Mouse (Mus musculus): ENCODE results near the gene Rmnd1. TPM values are rescaled to one million over a fixed set of nuclear protein-coding genes. Genes with fewer than 3 reads are reported as not detected.

Gene Rmnd1
- polyA plus RNA-seq, 1 experiment from 2014 or later: 32.7 TPM

GRCm38 (mm10) chr10:4374734-4375133, 57.5 kb downstream of the Rmnd1 start:
- no peak for ATAC-seq
- Histone ChIP-seq H3K4me2 (no peak overlapping the region), H3K27me3 (replicated peaks) (no peaks in the 10 kb centered on the region), H3K27ac (no peak overlapping the region), H3K4me1 (no peaks in the 10 kb centered on the region), H3K36me3 (peaks cover 33% of the 10 kb centered on the region), H3K4me3 (no peak overlapping the region), H3K9ac (no peak overlapping the region), H3K9me3 (replicated peaks) (no peaks in the 10 kb centered on the region)
- WGBS (ENCODE audit: insufficient replicate concordance): 79% methylated on average over 4 of the region's 4 CpGs

- WGBS (ENCODE audit: insufficient replicate concordance): 71% methylated on average over 7 of the region's 7 CpGs
- Histone ChIP-seq H3K27me3 (replicated peaks) (no peaks in the 10 kb centered on the region), H3K4me2 (no peak overlapping the region), H3K9me3 (replicated peaks) (no peaks in the 10 kb centered on the region), H3K4me3 (no peak overlapping the region), H3K9ac (no peak overlapping the region), H3K27ac (no peak overlapping the region), H3K36me3 (peaks cover 37% of the 10 kb centered on the region), H3K4me1 (no peaks in the 10 kb centered on the region)
- ATAC-seq: no peak
Measured at GRCm38 (mm10) chr10:4374239-4374638, 57.9 kb downstream of the Rmnd1 start.

GRCm38 (mm10) chr10:4373558-4373957, 58.6 kb downstream of the Rmnd1 start:
- H3K9ac ChIP-seq: no peak overlapping the region
- H3K27ac ChIP-seq: no peak overlapping the region
- no peak for ATAC-seq
- 44% methylated on average over 4 of the region's 4 CpGs for WGBS (ENCODE audit: insufficient replicate concordance)
- H3K4me2 ChIP-seq: no peak overlapping the region
- peaks cover 44% of the 10 kb centered on the region for H3K36me3 ChIP-seq
- no peak overlapping the region for H3K4me3 ChIP-seq
- H3K27me3 ChIP-seq (replicated peaks): no peaks in the 10 kb centered on the region
- no peaks in the 10 kb centered on the region for H3K4me1 ChIP-seq
- H3K9me3 ChIP-seq (replicated peaks): no peaks in the 10 kb centered on the region

GRCm38 (mm10) chr10:4372011-4372410, 60.2 kb downstream of the Rmnd1 start:
- WGBS (ENCODE audit: insufficient replicate concordance): 47% methylated on average over 5 of the region's 5 CpGs
- no peak overlapping the region for H3K4me2 ChIP-seq
- H3K4me3 ChIP-seq: no peak overlapping the region
- no peak for ATAC-seq
- H3K9me3 ChIP-seq (replicated peaks): no peaks in the 10 kb centered on the region
- H3K27ac ChIP-seq: no peak overlapping the region
- no peak overlapping the region for H3K9ac ChIP-seq
- H3K4me1 ChIP-seq: no peaks in the 10 kb centered on the region
- H3K27me3 ChIP-seq (replicated peaks): no peaks in the 10 kb centered on the region
- peaks cover 56% of the 10 kb centered on the region for H3K36me3 ChIP-seq

- no peak for ATAC-seq
- no peaks in the 10 kb centered on the region for H3K9me3 ChIP-seq (replicated peaks)
- WGBS (ENCODE audit: insufficient replicate concordance): 86% methylated on average over 11 of the region's 11 CpGs
- H3K4me1 ChIP-seq: no peaks in the 10 kb centered on the region
- H3K27me3 ChIP-seq (replicated peaks): no peaks in the 10 kb centered on the region
- H3K9ac ChIP-seq: no peak overlapping the region
- no peak overlapping the region for H3K27ac ChIP-seq
- H3K4me3 ChIP-seq: no peak overlapping the region
- H3K36me3 ChIP-seq: peaks cover 59% of the 10 kb centered on the region
- no peak overlapping the region for H3K4me2 ChIP-seq
Measured at GRCm38 (mm10) chr10:4370105-4370504, 62.1 kb downstream of the Rmnd1 start.

- Histone ChIP-seq H3K9me3 (replicated peaks) (peaks cover 10% of the 10 kb centered on the region), H3K27me3 (replicated peaks) (no peaks in the 10 kb centered on the region), H3K9ac (no peak overlapping the region), H3K36me3 (peaks cover 26% of the 10 kb centered on the region), H3K4me1 (no peaks in the 10 kb centered on the region), H3K27ac (no peak overlapping the region), H3K4me2 (no peak overlapping the region), H3K4me3 (no peak overlapping the region)
- no peak for ATAC-seq
- WGBS (ENCODE audit: insufficient replicate concordance): 81% methylated on average over 3 of the region's 3 CpGs
Measured at GRCm38 (mm10) chr10:4364618-4365017, 67.6 kb downstream of the Rmnd1 start.

GRCm38 (mm10) chr10:4357435-4357834, 74.8 kb downstream of the Rmnd1 start:
- H3K36me3 ChIP-seq: peaks cover 7% of the 10 kb centered on the region

GRCm38 (mm10) chr10:4356640-4357039, 75.5 kb downstream of the Rmnd1 start:
- no peaks in the 10 kb centered on the region for H3K9me3 ChIP-seq (replicated peaks)
- H3K4me3 ChIP-seq: no peak overlapping the region
- H3K27ac ChIP-seq: no peak overlapping the region
- H3K4me1 ChIP-seq: no peaks in the 10 kb centered on the region
- H3K36me3 ChIP-seq: peaks cover 7% of the 10 kb centered on the region
- H3K4me2 ChIP-seq: no peak overlapping the region
- ATAC-seq: no peak
- 34% methylated on average over 5 of the region's 5 CpGs for WGBS (ENCODE audit: insufficient replicate concordance)
- H3K9ac ChIP-seq: no peak overlapping the region
- no peaks in the 10 kb centered on the region for H3K27me3 ChIP-seq (replicated peaks)

More at GRCm38 (mm10) chr10:4357435-4357834, 74.8 kb downstream of the Rmnd1 start:
- Histone ChIP-seq H3K9ac (no peak overlapping the region), H3K9me3 (replicated peaks) (peaks cover 3% of the 10 kb centered on the region), H3K4me2 (no peak overlapping the region), H3K27me3 (replicated peaks) (no peaks in the 10 kb centered on the region), H3K4me1 (no peaks in the 10 kb centered on the region), H3K27ac (no peak overlapping the region), H3K4me3 (no peak overlapping the region)
- WGBS (ENCODE audit: insufficient replicate concordance): 75% methylated on average over 10 of the region's 10 CpGs
- ATAC-seq: no peak

GRCm38 (mm10) chr10:4355882-4356451, 76.2 kb downstream of the Rmnd1 start:
- ATAC-seq: no peak
- Histone ChIP-seq H3K27ac (no peak overlapping the region), H3K27me3 (replicated peaks) (no peaks in the 10 kb centered on the region), H3K4me1 (no peaks in the 10 kb centered on the region), H3K36me3 (peaks cover 7% of the 10 kb centered on the region), H3K9ac (no peak overlapping the region), H3K9me3 (replicated peaks) (no peaks in the 10 kb centered on the region), H3K4me2 (no peak overlapping the region), H3K4me3 (no peak overlapping the region)
- 72% methylated on average over 19 of the region's 19 CpGs for WGBS (ENCODE audit: insufficient replicate concordance)

- ATAC-seq: no peak
- no peaks in the 10 kb centered on the region for H3K4me1 ChIP-seq
- no peaks in the 10 kb centered on the region for H3K9me3 ChIP-seq (replicated peaks)
- H3K9ac ChIP-seq: no peak overlapping the region
- H3K36me3 ChIP-seq: peaks cover 7% of the 10 kb centered on the region
- H3K4me2 ChIP-seq: no peak overlapping the region
- no peak overlapping the region for H3K27ac ChIP-seq
- 81% methylated on average over 38 of the region's 38 CpGs for WGBS (ENCODE audit: insufficient replicate concordance)
- H3K4me3 ChIP-seq: no peak overlapping the region
- H3K27me3 ChIP-seq (replicated peaks): no peaks in the 10 kb centered on the region
Measured at GRCm38 (mm10) chr10:4354371-4355260, 77.6 kb downstream of the Rmnd1 start.

All from liver, embryonic 12.5 days (tissue).